Mouse (Mus musculus) neutrophil, adult 65 days (primary cell): ENCODE data around the gene Neurl2. TPM values are rescaled to one million over a fixed set of nuclear protein-coding genes. Genes with fewer than 3 reads are reported as not detected.

Experiments used
- total RNA-seq: library from RNA; stranded (reverse); gene quantifications from 2 replicates; pipeline ENCODE4 v1.2.4, GENCODE M21; 2023

Gene Neurl2
- total RNA-seq = 0.66 and 1.6 TPM in 2 replicates

GRCm38 (mm10) chr2:164833314-164833959, at the start of gene Neurl2:
Gene Neurl2 (minus strand): TSS chr2:164833456.

GRCm38 (mm10) chr2:164879228-164879567, 45.9 kb upstream of the Neurl2 start, which contains the start of gene Pcif1:
Gene Pcif1 (plus strand): TSS chr2:164879304.

DNA sequence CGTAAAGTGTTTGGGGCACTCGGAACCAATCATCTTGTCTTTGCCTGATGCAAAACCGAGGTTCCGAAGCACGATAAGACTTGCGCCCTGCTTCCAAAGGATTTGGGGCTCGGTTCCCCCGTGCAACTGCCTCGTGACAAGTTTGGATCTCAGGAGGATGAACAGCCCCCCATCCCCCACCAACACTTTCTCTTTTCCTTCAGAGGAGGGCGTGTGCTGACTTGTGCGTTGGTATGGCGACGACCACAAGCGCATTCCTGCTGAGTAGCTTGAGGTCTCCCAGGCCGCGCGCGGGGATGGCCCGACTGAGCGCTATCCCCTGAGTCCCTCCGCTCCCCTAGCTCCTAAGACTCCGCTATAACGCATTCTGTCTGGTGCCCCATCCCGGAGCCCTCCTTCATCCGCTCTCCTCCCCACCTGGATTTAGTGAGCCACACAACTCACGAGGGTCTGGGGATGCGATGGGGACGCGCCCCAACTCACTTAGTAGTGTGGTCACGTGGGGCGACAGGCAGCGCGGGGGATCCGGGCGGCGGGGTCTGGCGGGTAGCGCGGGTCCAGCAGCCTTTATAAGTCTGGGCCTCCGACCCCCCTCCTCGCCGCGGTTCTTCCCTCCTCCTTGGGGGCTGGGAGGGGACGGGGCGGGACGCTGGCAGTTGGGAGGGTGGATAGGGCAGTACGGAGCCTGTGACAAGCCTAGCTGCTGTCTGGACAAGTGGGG, 24.0 kb upstream of the Neurl2 start, which contains the start of gene Pltp:
TSS of gene Pltp (minus strand) at position 611 of the 721 bp plus-strand sequence.

DNA sequence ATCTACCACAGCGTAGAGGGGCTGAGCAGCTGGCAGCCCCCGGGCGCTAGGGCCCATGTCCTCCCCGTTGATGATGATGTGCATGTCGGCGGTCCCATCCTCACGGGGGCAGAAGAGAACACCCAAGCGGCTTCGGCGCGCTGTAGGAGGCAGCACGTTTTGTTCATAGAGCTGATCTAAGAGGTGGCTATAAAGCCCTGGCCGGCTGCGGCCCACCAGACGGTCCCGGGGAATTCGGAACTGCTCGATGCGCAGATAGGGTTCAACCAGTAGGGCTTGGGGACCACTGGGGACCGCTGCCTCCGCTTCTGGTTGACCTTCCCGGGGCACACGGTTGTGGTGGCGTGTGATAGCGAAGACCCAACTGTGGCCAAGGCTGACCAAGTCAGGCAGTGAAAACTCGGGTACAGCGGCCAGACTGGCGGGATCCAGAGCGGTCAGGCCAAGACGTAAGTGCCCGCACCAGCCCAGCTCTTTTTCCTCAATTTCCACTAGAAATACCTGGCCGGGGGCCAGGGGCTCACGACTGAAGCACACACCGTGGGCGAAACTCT, 431 bp downstream of the Neurl2 start, which contains the start of gene Ctsa:
TSS of gene Ctsa (plus strand) at position 126 of the 554 bp plus-strand sequence.

GRCm38 (mm10) chr2:164828437-164828836, 4.8 kb downstream of the Neurl2 start, which contains the start of gene Spata25:
Gene Spata25 (minus strand): TSS chr2:164828537.

GRCm38 (mm10) chr2:164822636-164823165, 10.6 kb downstream of the Neurl2 start, which contains the start of gene Zswim1:
Gene Zswim1 (plus strand): TSS chr2:164822686.

DNA sequence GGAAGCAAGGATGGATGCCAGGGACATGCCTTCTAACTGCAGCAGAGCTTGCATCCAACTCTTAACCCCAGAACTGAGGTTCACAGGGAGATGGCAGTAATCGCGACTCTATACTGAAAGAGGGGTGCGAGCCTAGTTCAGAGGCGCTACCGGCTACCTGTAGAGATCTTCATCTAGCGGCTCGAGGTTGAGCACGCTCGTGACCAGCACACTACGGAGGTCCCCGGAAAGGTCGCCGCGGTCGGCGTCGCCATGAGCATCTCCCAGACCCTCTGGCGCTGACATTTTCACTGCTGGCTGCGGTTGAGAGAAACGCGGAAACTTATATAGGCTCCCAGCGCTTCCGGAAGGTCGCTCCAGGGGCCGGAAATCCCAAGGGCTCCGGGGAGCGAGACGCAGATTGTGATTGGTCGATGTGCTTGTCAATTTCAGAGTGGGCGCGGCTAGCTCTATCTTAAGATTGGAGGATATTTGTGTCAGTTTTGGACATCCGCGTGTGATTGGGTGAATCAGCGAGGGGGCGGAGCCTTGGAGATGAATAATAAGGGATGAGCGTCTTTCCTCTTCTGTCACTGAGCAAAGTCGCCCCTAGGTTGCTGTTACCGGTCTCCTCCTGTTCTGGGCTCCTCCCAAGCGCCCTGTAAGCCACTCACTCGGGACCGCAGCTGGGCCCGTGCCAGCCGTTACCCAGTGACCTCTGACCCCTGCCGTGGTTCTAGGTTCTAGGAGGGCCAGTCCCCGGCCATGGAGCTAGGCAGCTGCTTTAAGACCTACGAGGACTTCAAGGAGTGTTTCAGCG, 28.5 kb downstream of the Neurl2 start, which contains the start of the genes Acot8 and Zswim3:
TSS of gene Acot8 (minus strand) at position 350 of the 799 bp plus-strand sequence.
TSS of gene Zswim3 (plus strand) at position 566 of the 799 bp plus-strand sequence.

GRCm38 (mm10) chr2:164785481-164786387, 47.5 kb downstream of the Neurl2 start, which contains the start of gene Snx21:
Gene Snx21 (plus strand): TSS chr2:164785823.

Other genes with a start within 250 kb of the Neurl2 start
- gene Wfdc6a, start 248.0 kb downstream of the Neurl2 start, total RNA-seq = not detected in 2 replicates
- not detected in 2 replicates for gene Eppin, start 239.9 kb downstream of the Neurl2 start, total RNA-seq
- gene Wfdc6b, start 219.9 kb downstream of the Neurl2 start, total RNA-seq = not detected in 2 replicates
- gene Wfdc8, start 219.8 kb downstream of the Neurl2 start, total RNA-seq = not detected in 2 replicates
- not detected in 2 replicates for gene Wfdc16, start 194.7 kb downstream of the Neurl2 start, total RNA-seq
- 7.5 and 8.1 TPM in 2 replicates for gene Wfdc10, start 177.4 kb downstream of the Neurl2 start, total RNA-seq
- gene Wfdc9, start 176.9 kb downstream of the Neurl2 start, total RNA-seq = not detected in 2 replicates
- gene Wfdc11, start 159.4 kb downstream of the Neurl2 start, total RNA-seq = not detected in 2 replicates
- gene Wfdc13, start 148.3 kb downstream of the Neurl2 start, total RNA-seq = not detected in 2 replicates
- gene Spint4, start 135.0 kb downstream of the Neurl2 start, total RNA-seq = not detected in 2 replicates
- gene Spint5, start 118.2 kb downstream of the Neurl2 start, total RNA-seq = not detected in 2 replicates
- not detected in 2 replicates for gene Wfdc3, start 87.5 kb downstream of the Neurl2 start, total RNA-seq
- gene Dnttip1, start 87.5 kb downstream of the Neurl2 start, total RNA-seq = 34.5 and 42.9 TPM in 2 replicates
- gene Ube2c, start 63.6 kb downstream of the Neurl2 start, total RNA-seq = 84.3 and 94.9 TPM in 2 replicates
- gene Tnnc2, start 53.5 kb downstream of the Neurl2 start, total RNA-seq = 0.73 TPM in 1 of 2 replicates, not detected in the other
- gene Snx21, start 47.6 kb downstream of the Neurl2 start, total RNA-seq = 2.2 and 2.6 TPM in 2 replicates
- 44.2 and 45.5 TPM in 2 replicates for gene Acot8, start 28.6 kb downstream of the Neurl2 start, total RNA-seq
- 1.5 and 1.7 TPM in 2 replicates for gene Zswim3, start 28.4 kb downstream of the Neurl2 start, total RNA-seq
- gene Zswim1, start 10.8 kb downstream of the Neurl2 start, total RNA-seq = 3.1 and 4.0 TPM in 2 replicates
- not detected in 2 replicates for gene Spata25, start 4.9 kb downstream of the Neurl2 start, total RNA-seq
- gene Ctsa, start 583 bp downstream of the Neurl2 start, total RNA-seq = 149 and 152 TPM in 2 replicates
- 1.7 and 3.0 TPM in 2 replicates for gene Pltp, start 24.3 kb upstream of the Neurl2 start, total RNA-seq
- 48.8 and 69.6 TPM in 2 replicates for gene Pcif1, start 45.8 kb upstream of the Neurl2 start, total RNA-seq
- 32.4 and 36.5 TPM in 2 replicates for gene Zfp335, start 78.3 kb upstream of the Neurl2 start, total RNA-seq
- 2,237 and 2,648 TPM in 2 replicates for gene Mmp9, start 107.3 kb upstream of the Neurl2 start, total RNA-seq
- 6.8 and 7.2 TPM in 2 replicates for gene Slc12a5, start 127.3 kb upstream of the Neurl2 start, total RNA-seq
- 13.5 TPM in 2 replicates for gene Ncoa5, start 201.4 kb upstream of the Neurl2 start, total RNA-seq
- 7.7 and 8.0 TPM in 2 replicates for gene Cd40, start 222.2 kb upstream of the Neurl2 start, total RNA-seq